Mouse (Mus musculus) induced T-regulatory cell, adult 2 months (primary cell): ENCODE results near the gene Cdh4.

Experiments used
- DNase-seq: peaks from one replicate; pipeline ENCODE4 v3.0.0-alpha.2; 2012; ENCODE audit warnings: low read depth

Cdh4 gene

GRCm38 (mm10) chr2:179598886-179599285 is 156.7 kb downstream of the Cdh4 start:
- no peak for DNase-seq

- no peak for DNase-seq
These were observed 157.7 kb downstream of the Cdh4 start for GRCm38 (mm10) chr2:179599886-179600285.

DNA sequence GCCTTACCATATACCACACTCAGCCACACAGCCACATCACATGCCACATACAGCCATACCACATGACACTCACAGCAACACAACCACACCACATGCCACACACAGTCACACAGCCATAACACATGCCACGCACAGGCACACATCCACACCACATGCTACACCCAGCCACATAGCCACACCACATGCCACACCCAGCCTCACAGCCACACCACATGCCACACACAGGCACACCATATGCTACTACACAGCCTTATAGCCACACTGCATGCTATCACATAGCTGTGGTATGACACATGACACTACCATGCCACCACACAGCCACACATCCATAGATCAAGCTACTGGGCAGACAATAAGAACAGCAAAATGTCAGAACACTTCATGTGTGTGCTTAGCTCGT is 158.1 kb downstream of the Cdh4 start:
- DNase-seq = no peak

DNA sequence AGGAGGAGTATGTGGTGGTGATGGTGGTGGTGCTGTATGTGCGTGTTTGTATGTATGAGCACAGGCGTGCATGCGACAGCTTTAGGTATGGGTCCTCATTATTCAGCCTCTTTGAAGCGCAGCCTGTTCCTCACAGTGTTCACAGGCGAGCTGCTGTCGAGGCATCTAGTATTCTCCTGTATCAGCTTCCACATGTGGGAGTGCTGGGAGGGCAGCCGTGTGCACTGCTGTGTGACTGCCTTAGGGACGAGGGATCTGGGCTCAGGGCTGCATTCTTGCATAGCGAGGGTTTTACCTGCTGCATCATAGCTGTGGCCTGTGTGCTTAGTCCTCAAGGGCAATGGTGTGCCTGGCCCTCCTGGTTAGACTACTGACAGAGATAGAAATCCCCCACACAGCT is 158.9 kb downstream of the Cdh4 start:
- DNase-seq = no peak

DNA sequence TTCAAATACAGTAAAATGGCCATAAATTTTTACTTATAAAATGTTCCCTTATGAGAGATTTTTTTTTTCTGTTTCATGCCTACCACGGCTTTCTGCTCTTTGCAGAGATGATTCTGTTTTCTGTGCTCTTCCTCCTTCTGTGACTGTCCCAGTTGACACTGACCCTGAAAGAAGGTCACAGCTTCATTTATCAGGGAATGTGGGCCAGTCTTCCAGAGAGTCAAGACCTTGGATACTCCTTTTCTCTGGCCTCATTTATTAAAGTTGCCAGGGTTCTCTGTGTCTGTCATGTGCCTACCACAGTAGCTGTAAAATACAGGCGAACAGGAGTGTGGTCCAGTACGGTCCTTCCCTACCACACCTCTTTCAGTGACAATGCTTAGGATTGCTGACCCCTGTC is 162.5 kb downstream of the Cdh4 start:
- DNase-seq = no peak

GRCm38 (mm10) chr2:179605255-179605654 is 163.0 kb downstream of the Cdh4 start:
- DNase-seq = no peak

- no peak for DNase-seq
These were observed 164.1 kb downstream of the Cdh4 start for GRCm38 (mm10) chr2:179606341-179606740.

DNA sequence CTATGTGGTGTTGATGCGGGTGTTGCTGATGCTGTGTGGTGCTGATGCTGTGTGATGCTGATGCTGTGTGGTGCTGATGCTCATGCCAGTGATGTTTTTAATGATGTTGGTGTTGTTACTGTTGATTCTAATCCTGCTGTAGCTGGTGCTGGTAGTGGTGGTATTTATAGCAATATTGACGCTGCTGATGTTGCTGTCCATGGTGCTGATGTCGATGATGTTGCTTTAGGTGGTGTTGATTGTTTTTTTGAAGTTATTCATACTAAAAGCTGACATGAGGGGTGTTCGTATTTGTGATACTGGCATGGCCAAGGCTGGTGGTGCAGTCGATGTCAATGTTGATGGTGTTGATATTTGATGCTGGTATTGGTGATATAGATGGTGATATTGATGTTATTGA is 173.7 kb downstream of the Cdh4 start:
- peak; percentile 4 for DNase-seq

GRCm38 (mm10) chr2:179623643-179624473 is 181.6 kb downstream of the Cdh4 start:
- no peak for DNase-seq

DNA sequence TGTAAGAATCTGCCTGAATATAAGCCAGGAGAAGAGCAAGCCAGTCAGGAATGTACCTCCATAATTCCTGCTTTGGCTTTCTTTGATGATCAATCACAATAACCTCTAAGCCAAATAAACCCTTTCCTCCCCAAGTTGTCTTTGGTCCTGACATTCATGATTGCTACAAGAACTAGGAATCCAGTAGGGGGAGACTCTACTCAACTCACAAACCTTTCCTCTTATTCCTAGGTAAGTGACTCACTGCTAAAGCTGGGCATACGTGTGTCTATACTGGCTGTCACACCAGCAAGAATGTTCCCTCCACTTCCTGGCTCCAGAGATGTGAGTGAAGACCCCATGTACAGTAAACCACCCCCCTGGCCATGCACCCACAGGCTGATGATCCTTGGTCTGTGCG is 185.3 kb downstream of the Cdh4 start:
- no peak for DNase-seq

DNA sequence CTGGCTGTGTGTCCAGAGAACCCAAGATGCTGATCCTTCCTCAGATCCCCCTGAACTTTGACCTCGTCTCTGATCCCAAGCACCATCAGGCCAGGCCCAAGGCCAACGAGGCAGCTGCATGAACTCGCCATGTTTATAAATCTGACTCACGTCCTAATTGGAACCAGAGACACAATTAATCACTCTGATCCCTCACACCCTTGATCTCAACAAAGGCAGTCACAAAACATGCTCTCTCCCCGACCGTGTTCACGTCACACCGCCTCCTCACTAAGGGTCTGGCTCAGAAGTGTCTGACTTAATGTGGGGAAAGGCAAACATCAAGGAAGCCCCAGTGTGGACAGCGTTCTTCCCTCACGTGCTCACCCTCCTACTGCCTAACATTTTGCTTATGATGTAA is 188.5 kb downstream of the Cdh4 start:
- no peak for DNase-seq

GRCm38 (mm10) chr2:179640576-179641301 is 198.5 kb downstream of the Cdh4 start:
- no peak for DNase-seq

- peak; percentile 65 for DNase-seq
These were observed 206.5 kb downstream of the Cdh4 start for GRCm38 (mm10) chr2:179648573-179649263.

- DNase-seq = peak; percentile 5
These were observed 207.1 kb downstream of the Cdh4 start for GRCm38 (mm10) chr2:179649370-179649769.

DNA sequence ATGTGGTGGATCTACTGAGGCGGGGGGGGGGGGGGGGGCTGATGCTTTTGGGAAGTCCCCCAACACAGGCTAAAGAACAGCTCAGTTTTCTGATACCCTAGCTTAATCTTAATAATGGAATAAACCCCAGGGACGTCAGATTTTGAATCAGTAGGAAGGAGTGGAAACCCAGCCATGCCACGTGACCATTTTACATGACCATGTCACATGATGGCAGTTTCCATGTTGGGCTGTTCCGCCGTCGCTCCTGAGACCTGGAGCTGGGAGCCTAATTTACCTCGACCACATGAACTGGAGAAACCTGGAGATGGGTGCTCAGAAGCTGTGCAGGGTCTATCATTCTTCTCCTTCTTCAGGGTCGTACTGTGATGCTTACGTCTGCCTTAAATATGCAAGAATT is 207.9 kb downstream of the Cdh4 start:
- no peak for DNase-seq

- no peak for DNase-seq
These were observed 213.3 kb downstream of the Cdh4 start for GRCm38 (mm10) chr2:179655506-179655905.

DNA sequence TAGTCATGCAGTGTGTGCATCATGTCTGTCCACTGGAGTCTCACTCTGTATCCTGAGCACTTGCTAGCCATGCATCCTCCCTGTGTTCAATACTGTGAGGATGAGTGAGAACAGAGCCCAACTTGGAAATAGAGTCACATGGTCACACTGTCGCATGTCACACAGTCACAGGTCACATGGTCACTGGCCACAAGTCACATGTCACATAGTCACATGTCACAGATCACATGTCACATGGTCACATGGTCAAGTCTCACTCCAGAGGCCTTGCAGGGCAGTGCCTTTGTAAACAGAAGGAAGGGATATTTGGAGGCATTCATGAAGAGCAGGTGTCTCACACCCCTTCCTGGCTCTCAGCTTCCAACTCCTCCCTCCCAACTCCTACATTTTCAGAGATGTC is 217.0 kb downstream of the Cdh4 start:
- no peak for DNase-seq

- DNase-seq = peak; percentile 6
These were observed 219.9 kb downstream of the Cdh4 start for GRCm38 (mm10) chr2:179661998-179662714.

DNA sequence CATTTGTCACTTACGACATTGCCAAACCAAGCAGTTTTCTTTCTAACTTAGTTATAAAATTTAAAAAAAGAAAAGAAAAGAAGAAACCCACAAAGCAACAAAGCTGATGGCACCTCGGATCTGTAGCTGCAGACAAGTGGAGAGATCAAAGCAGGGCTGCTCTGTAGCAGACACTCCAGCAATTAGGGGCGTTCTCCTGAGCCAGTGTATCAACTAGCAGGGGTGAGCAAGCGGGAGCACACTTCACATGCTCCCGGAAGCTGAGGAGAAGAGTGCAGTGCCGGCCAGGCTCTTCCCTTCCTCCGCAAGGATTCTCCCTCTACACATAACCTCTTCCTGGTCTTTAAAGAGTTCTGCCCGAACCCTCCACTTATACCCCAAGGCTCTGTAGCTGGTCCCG is 220.5 kb downstream of the Cdh4 start:
- DNase-seq = no peak

DNA sequence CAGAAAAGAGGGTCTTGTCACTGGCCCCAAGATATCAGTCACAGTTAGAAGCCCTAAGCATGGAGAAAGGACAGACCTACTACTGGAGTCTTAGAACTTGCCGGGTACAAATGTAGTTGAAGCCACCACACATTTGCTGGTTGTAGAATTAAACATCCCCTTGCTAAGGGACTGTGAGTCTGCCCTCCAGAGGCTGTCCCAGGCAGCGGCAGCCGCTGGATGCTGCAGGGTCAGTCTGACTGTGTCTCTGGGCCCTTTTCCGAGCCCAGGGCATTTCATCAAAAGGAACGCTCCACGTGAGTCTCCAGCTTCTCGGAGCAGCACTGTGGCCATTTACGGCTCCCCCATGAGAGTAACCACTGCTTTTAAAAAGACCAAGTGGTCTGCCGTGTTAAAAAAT is 221.4 kb downstream of the Cdh4 start:
- DNase-seq = no peak

- DNase-seq = no peak
These were observed 222.0 kb downstream of the Cdh4 start for GRCm38 (mm10) chr2:179664171-179664608.

DNA sequence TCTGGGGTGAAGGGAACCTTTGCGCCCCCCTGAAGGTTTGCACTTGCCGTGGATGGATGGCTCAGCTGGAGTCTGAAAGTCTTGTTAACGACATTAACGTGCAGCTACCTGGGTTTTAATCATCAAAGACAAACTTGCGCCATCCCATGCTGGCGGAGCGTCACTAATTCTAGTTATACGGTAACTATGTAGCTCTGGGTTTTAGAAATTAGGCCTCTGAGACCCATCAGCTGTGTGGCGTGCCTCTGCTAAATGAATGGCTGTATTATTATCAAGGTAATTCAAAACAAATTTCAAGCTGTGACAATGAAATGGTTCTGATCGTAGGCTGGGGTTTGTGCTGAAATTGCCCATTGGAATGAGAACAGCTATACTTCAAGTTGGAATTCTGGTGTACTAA is 228.5 kb downstream of the Cdh4 start:
- no peak for DNase-seq
